Mouse (Mus musculus) forebrain, embryonic 10.5 days (tissue): ENCODE data around the gene Cdh23. TPM values are rescaled to one million over a fixed set of nuclear protein-coding genes. Genes with fewer than 3 reads are reported as not detected.

Experiments
- DNase-seq: peaks from one replicate; pipeline ENCODE4 v3.0.0-alpha.2; 2017; ENCODE audit warnings: low spot score; ENCODE audit errors: extremely low spot score
- H3K27ac ChIP-seq: fragments of 300-500 bp; sonication (generic); 2 replicates; pipeline ENCODE4 v1.5.1; 2016; ENCODE audit warnings: mild to moderate bottlenecking
- H3K27me3 ChIP-seq: fragments of 300-500 bp; sonication (generic); 2 replicates; pipeline ENCODE4 v1.6.1; 2016; ENCODE audit warnings: mild to moderate bottlenecking; ENCODE audit not compliant: poor library complexity, severe bottlenecking
- H3K36me3 ChIP-seq: fragments of 300-500 bp; sonication (generic); replicated peaks from 2 replicates; pipeline ENCODE4 v1.6.1; 2016; ENCODE audit warnings: mild to moderate bottlenecking, moderate library complexity
- H3K4me1 ChIP-seq: fragments of 300-500 bp; sonication (generic); 2 replicates; pipeline ENCODE4 v1.6.1; 2016
- H3K4me3 ChIP-seq: fragments of 300-500 bp; sonication (generic); 2 replicates; pipeline ENCODE4 v1.5.1; 2016; ENCODE audit warnings: mild to moderate bottlenecking, moderate library complexity
- H3K9me3 ChIP-seq: fragments of 300-500 bp; sonication (generic); 2 replicates; pipeline ENCODE4 v1.6.1; 2016; ENCODE audit warnings: mild to moderate bottlenecking, moderate library complexity
- WGBS: fragments of 180-500 bp; shearing (Covaris S2); methylation state at CpG from one replicate; pipeline ENCODE4 v1.1.7; 2016; 5-methylcytosine and 5-hydroxymethylcytosine counted together
- polyA plus RNA-seq: library from polyadenylated mRNA; unstranded; fragments of >200 nt; fragmentation: Nextera tagmentation; extraction: Ambion mirVana; gene quantifications from 2 replicates; pipeline ENCODE4 v1.2.1, GENCODE M21; 2016

The Cdh23 gene
- polyA plus RNA-seq, 1 experiment from 2014 or later = 0.32 TPM

GRCm38 (mm10) chr10:60580666-60581065 lies 115.6 kb downstream of the Cdh23 start:
- no peak overlapping the region for H3K4me3 ChIP-seq
- peaks cover 8% of the 10 kb centered on the region; the same call in 1 of the 2 replicates for H3K9me3 ChIP-seq
- peaks cover 83% of the 10 kb centered on the region for H3K4me1 ChIP-seq
- H3K27me3 ChIP-seq = peaks cover 90% of the 10 kb centered on the region
- DNase-seq = no peak
- H3K36me3 ChIP-seq = no peaks in the 10 kb centered on the region
- WGBS = 67% methylated on average over 15 of the region's 15 CpGs
- H3K27ac ChIP-seq = peak overlapping the region; percentile 51; the same call in 1 of the 2 replicates

- 28% methylated on average over 12 of the region's 12 CpGs for WGBS
- Histone ChIP-seq H3K36me3 (no peaks in the 10 kb centered on the region), H3K4me1 (peaks cover 71% of the 10 kb centered on the region), H3K9me3 (peaks cover 8% of the 10 kb centered on the region; the same call in 1 of the 2 replicates), H3K27me3 (peaks cover 83% of the 10 kb centered on the region), H3K27ac (peak overlapping the region; percentile 83), H3K4me3 (no peak overlapping the region)
- DNase-seq = peak; percentile 52
These were observed 117.4 kb downstream of the Cdh23 start for GRCm38 (mm10) chr10:60578738-60579538.

- DNase-seq = no peak
- Histone ChIP-seq H3K27ac (peak overlapping the region; percentile 83), H3K36me3 (no peaks in the 10 kb centered on the region), H3K27me3 (peaks cover 75% of the 10 kb centered on the region), H3K4me3 (no peak overlapping the region), H3K4me1 (peaks cover 64% of the 10 kb centered on the region), H3K9me3 (peaks cover 8% of the 10 kb centered on the region; the same call in 1 of the 2 replicates)
- WGBS = 91% methylated on average over 12 of the region's 12 CpGs
These were observed 118.2 kb downstream of the Cdh23 start for GRCm38 (mm10) chr10:60577920-60578737.

GRCm38 (mm10) chr10:60577125-60577919 lies 119.0 kb downstream of the Cdh23 start:
- H3K9me3 ChIP-seq = peaks cover 8% of the 10 kb centered on the region; the same call in 1 of the 2 replicates
- no peak overlapping the region for H3K4me3 ChIP-seq
- peaks cover 67% of the 10 kb centered on the region for H3K27me3 ChIP-seq
- DNase-seq = no peak
- H3K36me3 ChIP-seq = no peaks in the 10 kb centered on the region
- H3K27ac ChIP-seq = peak overlapping the region; percentile 83
- H3K4me1 ChIP-seq = peaks cover 56% of the 10 kb centered on the region
- 76% methylated on average over 13 of the region's 13 CpGs for WGBS

GRCm38 (mm10) chr10:60574851-60575250 lies 121.4 kb downstream of the Cdh23 start:
- H3K4me1 ChIP-seq = peaks cover 43% of the 10 kb centered on the region
- no peak overlapping the region for H3K4me3 ChIP-seq
- H3K9me3 ChIP-seq = peaks cover 4% of the 10 kb centered on the region; the same call in 1 of the 2 replicates
- H3K36me3 ChIP-seq = no peaks in the 10 kb centered on the region
- H3K27ac ChIP-seq = no peak overlapping the region
- no peak for DNase-seq
- peaks cover 42% of the 10 kb centered on the region for H3K27me3 ChIP-seq
- WGBS = 89% methylated on average over 3 of the region's 3 CpGs

- no peaks in the 10 kb centered on the region for H3K36me3 ChIP-seq
- no peak for DNase-seq
- H3K27ac ChIP-seq = 0 out of 2 replicates have a peak overlapping the region, but pooled peaks have one; percentile 51
- peaks cover 37% of the 10 kb centered on the region for H3K27me3 ChIP-seq
- H3K9me3 ChIP-seq = no peaks in the 10 kb centered on the region
- 69% methylated on average over 4 of the region's 4 CpGs for WGBS
- H3K4me3 ChIP-seq = no peak overlapping the region
- peaks cover 19% of the 10 kb centered on the region for H3K4me1 ChIP-seq
These were observed 124.8 kb downstream of the Cdh23 start for GRCm38 (mm10) chr10:60571491-60571890.

- 49% methylated on average over 24 of the region's 24 CpGs for WGBS
- H3K27ac ChIP-seq = peak overlapping the region; percentile 48; the same call in 1 of the 2 replicates
- H3K36me3 ChIP-seq = no peaks in the 10 kb centered on the region
- no peak overlapping the region for H3K4me3 ChIP-seq
- H3K4me1 ChIP-seq = peaks cover 38% of the 10 kb centered on the region
- H3K27me3 ChIP-seq = peaks cover 54% of the 10 kb centered on the region
- H3K9me3 ChIP-seq = no peaks in the 10 kb centered on the region
- DNase-seq = no peak
These were observed 129.8 kb downstream of the Cdh23 start for GRCm38 (mm10) chr10:60566369-60567037.

- H3K27ac ChIP-seq = peak overlapping the region; percentile 17; the same call in 1 of the 2 replicates
- WGBS = 85% methylated on average over 6 of the region's 6 CpGs
- H3K27me3 ChIP-seq = peaks cover 54% of the 10 kb centered on the region
- H3K4me3 ChIP-seq = no peak overlapping the region
- H3K9me3 ChIP-seq = no peaks in the 10 kb centered on the region
- no peaks in the 10 kb centered on the region for H3K36me3 ChIP-seq
- H3K4me1 ChIP-seq = peaks cover 34% of the 10 kb centered on the region
- no peak for DNase-seq
These were observed 132.2 kb downstream of the Cdh23 start for GRCm38 (mm10) chr10:60564136-60564535.

GRCm38 (mm10) chr10:60562946-60563345 lies 133.3 kb downstream of the Cdh23 start:
- peak; percentile 38 for DNase-seq
- whole genome bisulfite sequencing = 24% methylated on average over 7 of the region's 7 CpGs
- Histone ChIP-seq H3K4me1 (peaks cover 43% of the 10 kb centered on the region), H3K4me3 (0 out of 2 replicates have a peak overlapping the region, but pooled peaks have one; percentile 19), H3K27ac (peak overlapping the region; percentile 69; the same call in 1 of the 2 replicates), H3K36me3 (no peaks in the 10 kb centered on the region), H3K27me3 (peaks cover 50% of the 10 kb centered on the region), H3K9me3 (no peaks in the 10 kb centered on the region)

GRCm38 (mm10) chr10:60558491-60558927 lies 137.8 kb downstream of the Cdh23 start:
- DNase-seq = no peak
- peak overlapping the region; percentile 70 for H3K27ac ChIP-seq

GRCm38 (mm10) chr10:60552951-60553635 lies 143.2 kb downstream of the Cdh23 start:
- no peaks in the 10 kb centered on the region for H3K36me3 ChIP-seq
- H3K27me3 ChIP-seq = no peaks in the 10 kb centered on the region
- 67% methylated on average over 4 of the region's 4 CpGs for WGBS
- no peaks in the 10 kb centered on the region for H3K9me3 ChIP-seq
- peaks cover 16% of the 10 kb centered on the region for H3K4me1 ChIP-seq
- 0 out of 2 replicates have a peak overlapping the region, but pooled peaks have one; percentile 16 for H3K27ac ChIP-seq
- H3K4me3 ChIP-seq = no peak overlapping the region
- DNase-seq = no peak

More at GRCm38 (mm10) chr10:60558491-60558927, 137.8 kb downstream of the Cdh23 start:
- H3K36me3 ChIP-seq = no peaks in the 10 kb centered on the region
- H3K27me3 ChIP-seq = peaks cover 7% of the 10 kb centered on the region; the same call in 1 of the 2 replicates
- 54% methylated on average over 9 of the region's 9 CpGs for WGBS
- no peak overlapping the region for H3K4me3 ChIP-seq
- H3K4me1 ChIP-seq = peaks cover 31% of the 10 kb centered on the region
- H3K9me3 ChIP-seq = no peaks in the 10 kb centered on the region
